Mouse (Mus musculus) testis, adult 2 months (tissue): ENCODE measurements at regions not wholly inside any gene's neighbourhood (a gene's known extent, or its start where the extent isn't known, plus 50 kb on each side); places are given as distances from the start of the nearest gene placed in this dataset.
"Not testable (repeated sequence)": the region's sequence is repeated elsewhere in the genome, so short reads cannot be mapped to it uniquely, and the experiment has no call there.

Source experiments
- H3K27ac ChIP-seq: fragments of 200-500 bp; 2 replicates; pipeline ENCODE4 v1.5.1; 2012; ENCODE audit warnings: low read depth, low read length; ENCODE audit not compliant: control insufficient read depth, insufficient read depth
- H3K27me3 ChIP-seq: fragments of 200-500 bp; 2 replicates; pipeline ENCODE4 v1.6.1; 2012; ENCODE audit warnings: mild to moderate bottlenecking, low read length, moderate library complexity; ENCODE audit not compliant: control insufficient read depth, insufficient read depth
- H3K36me3 ChIP-seq: fragments of 200-500 bp; 2 replicates; pipeline ENCODE4 v1.6.1; 2012; ENCODE audit warnings: mild to moderate bottlenecking, low read length; ENCODE audit not compliant: control insufficient read depth, insufficient read depth
- H3K4me1 ChIP-seq: fragments of 200-500 bp; 2 replicates; pipeline ENCODE4 v1.6.1; 2012; ENCODE audit warnings: low read length; ENCODE audit not compliant: control insufficient read depth, insufficient read depth
- H3K4me3 ChIP-seq: fragments of 200-500 bp; 2 replicates; pipeline ENCODE4 v1.5.1; 2012; ENCODE audit warnings: low read depth, mild to moderate bottlenecking, low read length, moderate library complexity, mixed read lengths; ENCODE audit not compliant: control insufficient read depth
- CTCF ChIP-seq: fragments of 200-500 bp; IDR thresholded peaks from 2 replicates; pipeline ENCODE4 v1.5.1; 2012; ENCODE audit warnings: low read depth, mild to moderate bottlenecking, inconsistent platforms, low read length, moderate library complexity; ENCODE audit not compliant: control insufficient read depth, insufficient read depth, insufficient replicate concordance
- POLR2A ChIP-seq: fragments of 200-500 bp; IDR thresholded peaks from 2 replicates; pipeline ENCODE4 v1.6.1; 2012; ENCODE audit warnings: low read depth, mild to moderate bottlenecking, inconsistent platforms, low read length, moderate library complexity; ENCODE audit not compliant: control insufficient read depth

- Histone ChIP-seq H3K36me3 (no peaks in the 10 kb centered on the region), H3K27ac (no peak overlapping the region; the same call in 1 of the 2 replicates), H3K4me3 (no peak overlapping the region), H3K4me1 (peaks cover 3% of the 10 kb centered on the region; the same call in 1 of the 2 replicates), H3K27me3 (no peaks in the 10 kb centered on the region)
- no peak for TF ChIP-seq CTCF
- no peak for TF ChIP-seq POLR2A
Observed at GRCm38 (mm10) chr11:113148198-113148537, 366.1 kb downstream of the Sox9 start.

DNA sequence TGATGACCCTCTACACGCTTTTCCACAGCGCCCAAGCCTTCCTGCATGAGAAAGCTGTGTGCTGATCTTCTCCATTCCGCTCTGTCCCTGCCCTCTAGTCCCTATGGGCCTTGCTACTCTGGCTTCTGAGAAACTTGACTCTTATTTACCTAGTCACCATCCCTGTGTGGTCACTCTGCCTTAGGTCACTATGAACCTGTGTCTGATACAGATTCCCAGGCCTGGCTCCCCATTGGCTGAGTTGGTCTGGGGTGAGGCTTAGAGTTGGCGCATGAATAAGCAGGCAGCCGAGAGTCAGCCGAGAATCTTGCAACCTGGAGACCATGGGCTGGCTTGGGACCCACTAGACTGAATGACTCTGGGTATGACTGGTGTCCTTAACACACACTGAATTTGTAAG, 373.5 kb downstream of the Sox9 start:
- no peak for TF ChIP-seq CTCF
- Histone ChIP-seq H3K36me3 (no peaks in the 10 kb centered on the region), H3K27me3 (no peaks in the 10 kb centered on the region), H3K4me3 (no peak overlapping the region), H3K27ac (no peak overlapping the region; the same call in 1 of the 2 replicates), H3K4me1 (no peaks in the 10 kb centered on the region)

DNA sequence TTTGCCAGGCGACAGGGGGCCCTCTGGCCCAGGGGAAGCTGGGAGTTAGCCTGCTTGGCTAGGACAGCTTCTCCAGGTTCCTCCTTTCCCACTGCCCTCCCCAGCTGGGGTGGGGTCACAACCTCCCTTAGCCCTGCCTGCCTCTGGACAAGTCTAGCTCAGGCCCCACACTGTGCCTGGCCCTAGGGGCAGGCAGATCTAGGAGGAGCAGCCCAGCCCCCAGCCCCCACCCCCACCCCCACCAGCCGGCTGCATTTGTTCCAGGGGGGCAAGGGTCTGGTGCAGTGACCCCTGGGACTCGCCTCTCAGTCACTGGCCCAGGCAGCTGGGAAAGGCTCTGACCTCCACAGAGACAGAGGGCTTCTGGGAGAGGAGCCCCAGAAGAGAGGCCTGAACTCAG, 381.9 kb downstream of the Sox9 start:
- Histone ChIP-seq H3K27ac (no peak overlapping the region), H3K27me3 (no peaks in the 10 kb centered on the region), H3K4me1 (peaks cover 9% of the 10 kb centered on the region), H3K36me3 (no peaks in the 10 kb centered on the region), H3K4me3 (no peak overlapping the region)
- no peak for TF ChIP-seq CTCF
- no peak for TF ChIP-seq POLR2A

DNA sequence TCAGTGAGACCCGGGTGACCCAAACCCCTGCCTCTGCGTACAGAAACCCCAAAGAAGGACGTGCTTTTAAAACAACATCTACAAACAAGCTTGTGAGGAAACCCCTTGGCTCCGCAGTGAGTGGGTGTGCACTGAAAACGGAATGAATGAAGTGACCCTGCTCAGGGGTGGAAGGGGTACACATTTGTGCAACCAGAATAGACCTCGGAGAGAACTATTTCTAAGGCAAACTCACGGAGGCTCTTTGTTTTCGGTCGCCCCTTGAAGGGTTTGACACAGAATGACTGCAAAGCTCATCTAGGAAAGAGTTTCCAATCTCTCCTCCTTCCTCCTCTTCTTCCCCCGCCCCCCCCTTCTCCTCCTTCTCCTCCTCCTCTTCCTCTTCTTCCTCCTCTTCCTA, 382.5 kb downstream of the Sox9 start:
- no peaks in the 10 kb centered on the region for H3K36me3 ChIP-seq
- no peak overlapping the region for H3K27ac ChIP-seq
- TF ChIP-seq CTCF (no peak), POLR2A (no peak)
- H3K4me3 ChIP-seq: no peak overlapping the region
- no peaks in the 10 kb centered on the region for H3K27me3 ChIP-seq
- peaks cover 9% of the 10 kb centered on the region for H3K4me1 ChIP-seq

- Histone ChIP-seq H3K4me1 (peaks cover 9% of the 10 kb centered on the region), H3K4me3 (no peak overlapping the region; the same call in 1 of the 2 replicates), H3K36me3 (no peaks in the 10 kb centered on the region), H3K27me3 (no peaks in the 10 kb centered on the region), H3K27ac (peak overlapping the region; percentile 68)
- TF ChIP-seq POLR2A: no peak
- TF ChIP-seq CTCF: peak; percentile 98
Observed at GRCm38 (mm10) chr11:113165069-113165795, 383.2 kb downstream of the Sox9 start.

GRCm38 (mm10) chr11:113166517-113166916, 384.5 kb downstream of the Sox9 start:
- Histone ChIP-seq H3K36me3 (no peaks in the 10 kb centered on the region), H3K27me3 (no peaks in the 10 kb centered on the region), H3K4me3 (no peak overlapping the region), H3K27ac (peak overlapping the region; percentile 56), H3K4me1 (peaks cover 9% of the 10 kb centered on the region)
- no peak for TF ChIP-seq POLR2A
- TF ChIP-seq CTCF: no peak

GRCm38 (mm10) chr11:113172497-113173140, 390.6 kb downstream of the Sox9 start:
- Histone ChIP-seq H3K27ac (peak overlapping the region; percentile 80), H3K27me3 (no peaks in the 10 kb centered on the region), H3K4me1 (peaks cover 8% of the 10 kb centered on the region), H3K36me3 (no peaks in the 10 kb centered on the region), H3K4me3 (peak overlapping the region; percentile 87)
- TF ChIP-seq POLR2A: no peak
- peak; percentile 87; the same call in 1 of the 2 replicates for TF ChIP-seq CTCF

- H3K4me1 ChIP-seq, H3K27ac ChIP-seq: not testable (repeated sequence)
- peak overlapping the region; percentile 9; the same call in 1 of the 2 replicates for H3K4me3 ChIP-seq
Observed at GRCm38 (mm10) chr11:113173317-113173716, 391.3 kb downstream of the Sox9 start.

More at GRCm38 (mm10) chr11:113173317-113173716, 391.3 kb downstream of the Sox9 start:
- H3K27me3 ChIP-seq, H3K36me3 ChIP-seq: not testable (repeated sequence)
